ENCODE assay signal across 8 mouse cellular contexts in the genomic region with DNA sequence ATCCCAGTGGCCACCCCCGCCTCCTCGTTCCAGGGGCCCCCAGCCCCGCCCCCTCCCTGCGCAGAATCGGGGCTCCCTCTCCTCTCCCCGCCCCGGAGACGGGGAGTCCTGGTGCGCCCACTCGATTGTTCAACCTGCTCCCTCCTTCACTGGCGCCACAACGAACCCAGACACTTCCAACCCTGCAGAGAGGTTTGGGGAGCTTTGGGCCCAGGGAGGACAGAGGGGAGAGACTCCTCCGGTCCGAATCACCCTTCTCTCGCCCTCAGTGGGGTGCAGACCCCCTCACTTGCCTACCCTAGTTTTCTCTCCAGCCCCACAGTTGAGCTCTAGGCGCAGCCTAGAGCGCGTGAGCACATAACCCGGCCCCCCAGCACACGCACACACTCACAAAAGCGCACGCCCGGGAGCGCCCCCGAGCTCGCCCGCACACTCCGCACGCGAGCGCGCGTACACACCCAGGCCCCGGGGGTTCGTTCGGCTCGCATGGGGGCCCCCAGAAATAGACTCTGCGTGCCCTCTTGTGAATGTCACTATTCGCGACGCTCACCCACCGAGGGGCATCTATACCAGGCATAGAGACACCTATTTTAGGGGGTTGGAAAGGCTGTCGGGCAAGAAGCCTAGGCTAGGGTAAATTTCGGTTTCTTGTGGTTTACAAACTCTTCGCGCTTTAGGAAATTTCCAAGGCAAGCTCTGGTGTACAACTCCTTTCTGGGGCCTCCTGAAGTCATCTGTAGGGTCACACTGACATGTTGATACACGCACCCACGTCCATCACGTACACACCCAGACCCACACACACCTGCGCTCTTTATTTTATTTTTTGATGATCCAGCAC. TPM values are rescaled to one million over a fixed set of nuclear protein-coding genes. Genes with fewer than 3 reads are reported as not detected.
DNase-seq lines count a peak whose midpoint lies in the region; ATAC-seq and TF ChIP-seq lines count a peak whose summit lies in the region.

A gene (minus strand): TSS at position 401 of the 841 bp plus-strand sequence.

- WGBS in spleen, adult 2 months, result 4% methylated on average over 49 of the region's 50 CpGs
- under 1% methylated on average over 50 of the region's 50 CpGs for WGBS in cerebellum, adult 2 months
- WGBS in forebrain, embryonic 16.5 days, result under 1% methylated on average over 50 of the region's 50 CpGs
- under 1% methylated on average over 50 of the region's 50 CpGs for WGBS in midbrain, embryonic 16.5 days

- no peak within 1 kb of the TSS for H3K27ac ChIP-seq in spleen, adult 2 months (ENCODE audit: insufficient read depth, low read length)
- peak within 1 kb of the TSS; percentile 99 for H3K27ac ChIP-seq in cerebellum, adult 2 months (ENCODE audit: insufficient read depth, low read length)
- H3K27ac ChIP-seq in forebrain, embryonic 16.5 days (ENCODE audit: low read length), result peak within 1 kb of the TSS; percentile 95
- H3K27ac ChIP-seq in midbrain, embryonic 16.5 days (ENCODE audit: low read length), result peak within 1 kb of the TSS; percentile 96

- TF ChIP-seq CTCF in spleen, adult 2 months (IDR thresholded peaks at IDR 0.05; ENCODE audit: extremely low read depth, insufficient read depth, insufficient read length, insufficient replicate concordance), result no peak
- no peak for TF ChIP-seq CTCF in cerebellum, adult 2 months (IDR thresholded peaks at IDR 0.05; ENCODE audit: borderline replicate concordance, insufficient read depth, low read depth, low read length)

- peaks cover 3% of the 10 kb centered on the region for H3K4me1 ChIP-seq in spleen, adult 2 months (ENCODE audit: control insufficient read depth, insufficient read depth, insufficient read length)
- peaks cover 6% of the 10 kb centered on the region for H3K4me1 ChIP-seq in cerebellum, adult 2 months (ENCODE audit: control insufficient read depth, insufficient read depth, low read length)
- H3K4me1 ChIP-seq in forebrain, embryonic 16.5 days (replicated peaks; ENCODE audit: control insufficient read depth, insufficient read depth, low read length), result peaks cover 15% of the 10 kb centered on the region; the same call in 1 of the 2 replicates
- no peaks in the 10 kb centered on the region; the same call in 1 of the 2 replicates for H3K4me1 ChIP-seq in midbrain, embryonic 16.5 days (ENCODE audit: control insufficient read depth, insufficient read depth, low read length)

- no peak for DNase-seq in spleen, adult 2 months (ENCODE audit: low read depth in 1 of 2, low spot score in 2 of 2)
- DNase-seq in spleen, postnatal 14 days (ENCODE audit: low spot score in 2 of 2), result no peak
- DNase-seq in cerebellum, adult 2 months, result peak; percentile 85 to 86
- peak; percentile 55 to 77 for DNase-seq in layer of hippocampus, postnatal 14 days (ENCODE audit: low spot score in 2 of 2)
- no peak for DNase-seq in T-cell, adult 2 months (ENCODE audit: low spot score)
- DNase-seq in ovary, postnatal 10 days (ENCODE audit: low spot score), result no peak

- 0 out of 2 replicates have a peak, but pooled peaks cover 3% of the 10 kb centered on the region for H3K9me3 ChIP-seq in forebrain, embryonic 16.5 days (ENCODE audit: control insufficient read depth, low read length)
- H3K9me3 ChIP-seq in midbrain, embryonic 16.5 days (replicated peaks; ENCODE audit: control insufficient read depth, low read length, poor library complexity, severe bottlenecking), result no peaks in the 10 kb centered on the region

- H3K4me3 ChIP-seq in spleen, adult 2 months (ENCODE audit: extremely low read depth, insufficient read depth, insufficient read length), result peak within 1 kb of the TSS; percentile 10; the same call in 1 of the 2 replicates
- peak within 1 kb of the TSS; percentile 67 for H3K4me3 ChIP-seq in cerebellum, adult 2 months (replicated peaks; ENCODE audit: insufficient read depth, low read depth, low read length)
- peak within 1 kb of the TSS; percentile 54 for H3K4me3 ChIP-seq in forebrain, embryonic 16.5 days (replicated peaks; ENCODE audit: low read length)
- H3K4me3 ChIP-seq in midbrain, embryonic 16.5 days (ENCODE audit: low read depth, low read length), result peak within 1 kb of the TSS; percentile 60

- no peak for TF ChIP-seq POLR2A in spleen, adult 2 months (IDR thresholded peaks at IDR 0.05; ENCODE audit: low read depth, low read length)
- TF ChIP-seq POLR2A in cerebellum, adult 2 months (IDR thresholded peaks at IDR 0.05; ENCODE audit: borderline replicate concordance, insufficient read depth, low read length), result peak; percentile 59; the same call in 1 of the 2 replicates

- H3K36me3 ChIP-seq in spleen, adult 2 months (ENCODE audit: control insufficient read depth, insufficient read depth, low read length), result no peaks in the 10 kb centered on the region
- no peaks in the 10 kb centered on the region for H3K36me3 ChIP-seq in forebrain, embryonic 16.5 days (ENCODE audit: control insufficient read depth, insufficient read depth)
- no peaks in the 10 kb centered on the region for H3K36me3 ChIP-seq in midbrain, embryonic 16.5 days (ENCODE audit: control insufficient read depth, insufficient read depth, low read length)

- peaks cover 29% of the 10 kb centered on the region for H3K27me3 ChIP-seq in spleen, adult 2 months (ENCODE audit: control insufficient read depth, insufficient read depth, low read length)
- no peaks in the 10 kb centered on the region for H3K27me3 ChIP-seq in cerebellum, adult 2 months (ENCODE audit: control insufficient read depth, insufficient read depth, low read length)
- H3K27me3 ChIP-seq in forebrain, embryonic 16.5 days (replicated peaks; ENCODE audit: control insufficient read depth, insufficient read depth, low read length), result no peaks in the 10 kb centered on the region; the same call in none of the 2 replicates
- H3K27me3 ChIP-seq in midbrain, embryonic 16.5 days (ENCODE audit: control insufficient read depth, insufficient read depth, low read depth, low read length), result no peaks in the 10 kb centered on the region; the same call in 1 of the 2 replicates

- H3K9ac ChIP-seq in forebrain, embryonic 16.5 days (replicated peaks; ENCODE audit: low read depth, low read length), result peak within 1 kb of the TSS; percentile 71
- peak within 1 kb of the TSS; percentile 77 for H3K9ac ChIP-seq in midbrain, embryonic 16.5 days (ENCODE audit: low read depth, low read length)

- peak within 1 kb of the TSS; percentile 69 for H3K4me2 ChIP-seq in forebrain, embryonic 16.5 days (ENCODE audit: low read length)
- H3K4me2 ChIP-seq in midbrain, embryonic 16.5 days (ENCODE audit: low read length), result peak within 1 kb of the TSS; percentile 75

- ATAC-seq in forebrain, embryonic 16.5 days, result peak; percentile 56
- ATAC-seq in midbrain, embryonic 16.5 days, result peak; percentile 63

RNA-seq across cellular contexts. Expression of the gene that starts here (rescaled TPM):
- polyA plus RNA-seq in spleen, adult 2 months (2012; rRNA removed), result 0.57 and 1.4 TPM in 2 replicates
- polyA plus RNA-seq in cerebellum, adult 2 months (2012; rRNA removed), result 144 and 151 TPM in 2 replicates
- 51.0 and 51.3 TPM in 2 replicates for polyA plus RNA-seq in forebrain, embryonic 16.5 days (2015; fragmentation: Nextera tagmentation; extraction: Ambion mirVana)
- total RNA-seq in layer of hippocampus, postnatal 14 days (2021), result 100 to 1,000 TPM; 243 to 245 TPM
- 77.0 and 80.2 TPM in 2 replicates for polyA plus RNA-seq in midbrain, embryonic 16.5 days (2015; fragmentation: Nextera tagmentation; extraction: Ambion mirVana)

Comparison
In these comparisons a context has a peak if more than half of its experiments do, and no peak if none do; other contexts are left out.
1. RNA of the gene that starts here (polyA plus RNA-seq): 144 to 151 TPM in cerebellum, adult 2 months, 77.0 to 80.2 TPM in midbrain, embryonic 16.5 days and 51.0 to 51.3 TPM in forebrain, embryonic 16.5 days; 0.57 to 1.4 TPM in spleen, adult 2 months; every median in the first group is over 10 times any median in the second.
2. DNase-seq: peak in cerebellum, adult 2 months (2 of 2) and layer of hippocampus, postnatal 14 days (2 of 2); none in spleen, adult 2 months (0 of 2), spleen, postnatal 14 days (0 of 2), T-cell, adult 2 months (single experiment) and ovary, postnatal 10 days (single experiment).
3. H3K4me3 ChIP-seq: peak in every context shown above with its lines; median percentile 67 in cerebellum, adult 2 months; 60 in midbrain, embryonic 16.5 days; 54 in forebrain, embryonic 16.5 days; 10 in spleen, adult 2 months.